Mouse (Mus musculus) forebrain, embryonic 11.5 days (tissue): Measurements from ENCODE around the gene Mavs. TPM values are rescaled to one million over a fixed set of nuclear protein-coding genes. Genes with fewer than 3 reads are reported as not detected.

Source experiments
- ATAC-seq: fragments of 200-750 bp; cut with Nextera tagmentation; replicated peaks from 2 replicates; pipeline ENCODE4 v1.8.0; 2017; ENCODE audit warnings: moderate TSS enrichment; ENCODE audit not compliant: low FRiP score
- DNase-seq: peaks from one replicate; pipeline ENCODE4 v3.0.0-alpha.2; 2017; ENCODE audit warnings: low spot score
- H3K27ac ChIP-seq: fragments of 300-500 bp; sonication (generic); 2 replicates; pipeline ENCODE4 v1.5.1; 2014; ENCODE audit warnings: low read depth, low read length
- H3K27me3 ChIP-seq: fragments of 300-500 bp; sonication (generic); 2 replicates; pipeline ENCODE4 v1.6.1; 2014; ENCODE audit warnings: mild to moderate bottlenecking, low read length, mixed read lengths; ENCODE audit not compliant: control insufficient read depth, insufficient read depth
- H3K36me3 ChIP-seq: fragments of 300-500 bp; sonication (generic); 2 replicates; pipeline ENCODE4 v1.6.1; 2014; ENCODE audit warnings: mild to moderate bottlenecking, low read length, moderate library complexity, mixed read lengths; ENCODE audit not compliant: control insufficient read depth, insufficient read depth
- H3K4me1 ChIP-seq: fragments of 300-500 bp; sonication (generic); replicated peaks from 2 replicates; pipeline ENCODE4 v1.6.1; 2014; ENCODE audit warnings: low read length, mixed read lengths; ENCODE audit not compliant: control insufficient read depth, insufficient read depth
- H3K4me2 ChIP-seq: fragments of 300-500 bp; sonication (generic); 2 replicates; pipeline ENCODE4 v1.6.1; 2014; ENCODE audit warnings: low read depth, mild to moderate bottlenecking, low read length, moderate library complexity, mixed read lengths; ENCODE audit not compliant: severe bottlenecking
- H3K4me3 ChIP-seq: fragments of 300-500 bp; sonication (generic); 2 replicates; pipeline ENCODE4 v1.5.1; 2014; ENCODE audit warnings: low read depth, low read length
- H3K9ac ChIP-seq: fragments of 300-500 bp; sonication (generic); 2 replicates; pipeline ENCODE4 v1.6.1; 2014; ENCODE audit warnings: low read length
- H3K9me3 ChIP-seq: fragments of 300-500 bp; sonication (generic); 2 replicates; pipeline ENCODE4 v1.6.1; 2016; ENCODE audit warnings: low read length, mixed read lengths; ENCODE audit not compliant: control insufficient read depth
- WGBS: fragments of 180-500 bp; shearing (Covaris S2); extraction: QIAGEN DNeasy Blood & Tissue Kit; methylation state at CpG from one replicate; pipeline ENCODE4 v1.1.7; 2014; 5-methylcytosine and 5-hydroxymethylcytosine counted together
- microRNA-seq: library from miRNA; unstranded; fragments of <30 nt; microRNA quantifications from one replicate; pipeline ENCODE4, GENCODE M21; 2016; ENCODE audit not compliant: insufficient number of aligned reads
- polyA plus RNA-seq: library from polyadenylated mRNA; unstranded; fragments of >200 nt; fragmentation: Nextera tagmentation; extraction: Ambion mirVana; gene quantifications from 2 replicates; pipeline ENCODE4 v1.2.1, GENCODE M21; 2014

Gene Mavs
- polyA plus RNA-seq, 1 experiment from 2014 or later: 16.6 TPM

DNA sequence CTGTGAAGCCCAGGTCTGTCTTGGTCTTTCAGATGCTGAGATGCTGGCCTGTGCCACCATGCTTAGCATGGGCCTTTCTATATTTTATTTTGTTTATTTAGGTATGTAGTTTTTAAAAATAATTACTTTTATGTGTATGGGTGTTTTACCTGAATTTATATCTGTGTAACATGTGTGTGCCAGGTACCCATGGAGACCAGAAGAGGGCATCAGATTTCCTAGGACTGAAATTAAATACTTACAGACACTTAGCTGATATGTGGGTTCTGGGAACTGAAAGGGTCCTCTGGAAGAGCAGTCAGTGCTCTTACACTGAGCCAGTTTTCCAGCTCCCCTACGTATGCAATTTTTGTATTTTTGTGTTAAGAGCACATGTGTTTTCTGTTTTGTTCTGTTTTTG, 52.4 kb downstream of the Mavs start:
- Histone ChIP-seq H3K27me3 (no peaks in the 10 kb centered on the region), H3K4me1 (no peaks in the 10 kb centered on the region), H3K27ac (no peak overlapping the region), H3K4me2 (no peak overlapping the region), H3K36me3 (peaks cover 10% of the 10 kb centered on the region; the same call in 1 of the 2 replicates), H3K9ac (no peak overlapping the region), H3K4me3 (no peak overlapping the region), H3K9me3 (no peaks in the 10 kb centered on the region)
- 97% methylated on average over 1 of the region's 1 CpGs for WGBS
- DNase-seq: no peak
- ATAC-seq: no peak

DNA sequence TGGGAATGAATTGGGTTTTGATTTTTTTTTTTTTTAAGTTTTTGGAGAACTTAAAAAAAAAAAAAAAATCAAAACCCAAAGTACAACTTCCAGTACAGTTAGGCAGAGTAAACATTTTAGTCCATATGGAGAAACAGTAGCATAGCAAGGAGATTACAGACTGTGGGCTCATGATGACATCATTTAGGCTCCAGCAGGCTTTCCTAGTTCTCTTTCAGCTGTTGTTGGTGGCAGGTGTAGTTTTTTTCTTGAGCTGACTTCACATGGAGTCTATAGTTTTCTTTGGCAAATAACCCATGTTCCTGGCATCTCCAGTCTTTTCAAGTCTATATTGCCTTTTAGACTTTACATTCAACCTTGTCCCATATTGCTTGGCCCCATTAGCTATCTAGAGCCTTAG, 56.8 kb downstream of the Mavs start:
- no peaks in the 10 kb centered on the region for H3K9me3 ChIP-seq
- DNase-seq (no peak), ATAC-seq (no peak)
- no peak overlapping the region for H3K9ac ChIP-seq
- H3K27me3 ChIP-seq: no peaks in the 10 kb centered on the region
- H3K4me3 ChIP-seq: no peak overlapping the region
- H3K4me2 ChIP-seq: no peak overlapping the region
- H3K36me3 ChIP-seq: peaks cover 14% of the 10 kb centered on the region; the same call in 1 of the 2 replicates
- no peak overlapping the region for H3K27ac ChIP-seq
- H3K4me1 ChIP-seq: no peaks in the 10 kb centered on the region

DNA sequence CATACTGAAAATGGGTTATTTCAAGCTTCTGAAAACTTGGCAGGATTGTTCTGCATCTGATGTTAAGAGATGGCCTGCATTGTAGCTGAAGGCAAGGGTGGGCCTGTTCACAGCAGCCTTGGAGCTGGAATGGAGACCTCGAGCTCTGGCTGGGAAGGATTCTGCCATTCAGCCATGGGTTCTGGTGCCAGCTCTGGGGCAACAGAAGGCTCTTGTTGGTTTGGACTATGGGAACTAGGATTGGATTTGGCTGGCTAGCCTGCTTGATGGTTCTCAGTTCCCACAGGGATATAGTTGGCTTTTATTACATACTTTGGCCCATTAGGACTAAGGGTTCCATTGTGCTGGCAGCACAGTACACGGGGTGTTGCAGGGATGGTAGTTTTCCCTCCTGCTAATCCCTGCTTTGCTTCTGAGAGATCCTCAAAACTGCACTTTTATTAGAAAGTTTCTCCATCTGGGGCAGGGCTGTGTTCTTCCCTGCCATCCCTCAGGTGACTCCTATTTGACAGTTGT, 62.9 kb downstream of the Mavs start:
- 92% methylated on average over 2 of the region's 2 CpGs for WGBS
- Histone ChIP-seq H3K27ac (no peak overlapping the region), H3K4me1 (no peaks in the 10 kb centered on the region), H3K4me2 (no peak overlapping the region), H3K9me3 (no peaks in the 10 kb centered on the region), H3K4me3 (no peak overlapping the region), H3K9ac (no peak overlapping the region), H3K27me3 (no peaks in the 10 kb centered on the region), H3K36me3 (peaks cover 7% of the 10 kb centered on the region; the same call in 1 of the 2 replicates)
- DNase-seq (no peak), ATAC-seq (no peak)

Small RNA genes within 50 kb of the gene (microRNA-seq; reads per million reads assigned to microRNA genes)
- 160 reads per million, percentile 41 among the genes with 10 or more reads in this experiment for gene Mir103-2

Other genes starting within 250 kb of the Mavs start
- 3.4 and 4.0 TPM in 2 replicates for gene Gfra4, start 191.0 kb upstream of the Mavs start, polyA plus RNA-seq
- gene Adam33, start 170.2 kb upstream of the Mavs start, polyA plus RNA-seq: 0.36 and 0.95 TPM in 2 replicates
- gene Siglec1, start 147.3 kb upstream of the Mavs start, polyA plus RNA-seq: 0.13 and 0.36 TPM in 2 replicates
- 4.2 and 5.6 TPM in 2 replicates for gene Hspa12b, start 106.8 kb upstream of the Mavs start, polyA plus RNA-seq
- not detected in 2 replicates for gene Gm11037, start 100.6 kb upstream of the Mavs start, polyA plus RNA-seq
- 122 and 132 TPM in 2 replicates for gene 1700037H04Rik, start 74.0 kb upstream of the Mavs start, polyA plus RNA-seq
- gene Cenpb, start 54.0 kb upstream of the Mavs start, polyA plus RNA-seq: 12.3 and 13.7 TPM in 2 replicates
- 92.2 and 93.0 TPM in 2 replicates for gene Cdc25b, start 47.1 kb upstream of the Mavs start, polyA plus RNA-seq
- 9.3 and 10.3 TPM in 2 replicates for gene Spef1, start 46.8 kb upstream of the Mavs start, polyA plus RNA-seq
- gene Ap5s1, start 27.0 kb upstream of the Mavs start, polyA plus RNA-seq: 30.6 and 31.4 TPM in 2 replicates
- gene Pank2, start 28.4 kb downstream of the Mavs start, polyA plus RNA-seq: 66.3 and 66.5 TPM in 2 replicates
- 8.3 and 9.3 TPM in 2 replicates for gene Rnf24, start 118.8 kb downstream of the Mavs start, polyA plus RNA-seq